Mouse (Mus musculus) kidney, adult 8-10 months (tissue): ENCODE data around the gene Syngr2.

Source experiments
- DNase-seq, 2 experiments: peaks; one replicate each; pipeline ENCODE4 v3.0.0; 2022

Gene Syngr2

DNA sequence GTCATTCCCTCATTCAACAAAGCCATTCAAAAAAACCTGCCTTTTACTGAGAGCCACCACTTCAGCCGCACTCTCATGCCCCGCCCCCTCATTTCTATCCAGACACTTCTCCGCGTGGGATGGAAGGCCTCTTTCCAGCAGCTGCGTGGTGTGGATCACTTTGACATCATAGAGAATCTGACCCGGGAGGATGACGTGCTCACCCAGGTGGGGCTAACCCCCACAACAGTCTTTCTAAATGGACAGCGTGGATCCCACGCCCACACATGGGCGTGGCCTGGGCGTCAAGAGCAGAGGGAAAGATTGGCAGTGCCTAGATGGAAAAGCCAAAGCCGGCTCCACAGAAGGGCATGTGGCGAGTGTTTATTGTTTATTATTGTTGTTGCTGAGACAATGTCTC, 26.8 kb downstream of the Syngr2 start:
- DNase-seq: peak in 1 of 2 experiments; percentile 58

GRCm38 (mm10) chr11:117838572-117838971, 29.1 kb downstream of the Syngr2 start:
- peak in 1 of 2 experiments; percentile 54 for DNase-seq

- DNase-seq: no peak
These were observed 29.6 kb downstream of the Syngr2 start for GRCm38 (mm10) chr11:117839021-117839420.

DNA sequence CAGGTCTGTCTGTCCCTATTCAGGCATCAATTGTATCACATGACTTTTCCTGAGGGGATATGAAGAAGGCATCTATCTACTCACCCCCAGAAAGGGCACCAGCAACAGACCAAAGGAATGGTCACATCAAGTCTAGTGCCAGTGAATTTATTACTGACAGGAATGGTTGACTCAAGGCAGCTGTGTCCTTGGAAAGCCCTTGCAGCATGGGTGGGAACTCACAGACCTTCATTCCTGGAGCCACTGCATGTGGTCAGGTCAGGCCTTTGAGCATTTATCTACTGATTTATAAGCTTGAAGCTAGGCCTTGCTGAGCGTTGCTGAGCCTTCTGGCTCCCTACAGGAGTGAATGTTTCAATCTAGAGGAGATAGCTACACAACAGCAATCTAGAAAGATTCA, 31.4 kb downstream of the Syngr2 start:
- DNase-seq: no peak

GRCm38 (mm10) chr11:117843434-117843833, 34.0 kb downstream of the Syngr2 start:
- no peak for DNase-seq

DNA sequence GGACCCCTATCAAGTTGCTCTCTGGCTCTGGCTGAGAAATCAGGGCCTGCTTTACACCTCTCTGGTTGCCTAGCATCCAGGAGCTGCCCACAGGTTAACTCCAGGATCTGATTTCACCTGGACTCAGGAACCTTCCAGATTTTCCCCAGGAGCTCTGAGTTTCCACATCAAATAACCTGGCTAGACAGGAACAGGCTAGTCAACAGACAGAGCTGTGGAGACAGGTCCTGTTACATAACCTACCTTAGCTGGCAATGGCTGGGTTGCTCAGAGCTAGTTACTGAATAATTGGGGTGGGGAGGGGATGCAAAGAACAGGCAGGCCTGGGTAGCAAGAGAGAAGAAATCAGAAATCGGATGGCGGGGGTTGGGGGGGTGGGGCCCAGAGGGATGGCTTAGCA, 35.5 kb downstream of the Syngr2 start:
- peak; percentile 69 to 89 for DNase-seq

- DNase-seq: no peak
These were observed 36.2 kb downstream of the Syngr2 start for GRCm38 (mm10) chr11:117845651-117846050.

DNA sequence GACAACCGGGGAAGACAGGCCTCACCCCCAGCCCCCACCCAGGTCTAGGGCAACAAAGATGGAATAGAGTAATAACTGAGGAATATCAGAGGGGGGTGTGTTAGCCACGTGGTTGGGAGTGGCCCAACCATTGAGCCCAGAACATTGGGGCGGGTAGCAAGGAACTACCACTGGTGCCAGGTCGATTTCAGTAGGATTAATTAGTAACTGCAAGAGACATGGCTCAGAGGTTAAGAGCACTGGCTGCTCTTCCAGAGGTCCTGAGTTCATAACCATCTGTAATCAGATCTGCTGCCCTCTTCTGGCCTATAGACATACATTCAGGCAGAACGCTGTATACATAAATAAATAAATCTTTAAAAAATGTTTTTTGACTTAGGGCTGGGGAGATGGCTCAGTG, 37.2 kb downstream of the Syngr2 start:
- peak; percentile 80 to 84 for DNase-seq

DNA sequence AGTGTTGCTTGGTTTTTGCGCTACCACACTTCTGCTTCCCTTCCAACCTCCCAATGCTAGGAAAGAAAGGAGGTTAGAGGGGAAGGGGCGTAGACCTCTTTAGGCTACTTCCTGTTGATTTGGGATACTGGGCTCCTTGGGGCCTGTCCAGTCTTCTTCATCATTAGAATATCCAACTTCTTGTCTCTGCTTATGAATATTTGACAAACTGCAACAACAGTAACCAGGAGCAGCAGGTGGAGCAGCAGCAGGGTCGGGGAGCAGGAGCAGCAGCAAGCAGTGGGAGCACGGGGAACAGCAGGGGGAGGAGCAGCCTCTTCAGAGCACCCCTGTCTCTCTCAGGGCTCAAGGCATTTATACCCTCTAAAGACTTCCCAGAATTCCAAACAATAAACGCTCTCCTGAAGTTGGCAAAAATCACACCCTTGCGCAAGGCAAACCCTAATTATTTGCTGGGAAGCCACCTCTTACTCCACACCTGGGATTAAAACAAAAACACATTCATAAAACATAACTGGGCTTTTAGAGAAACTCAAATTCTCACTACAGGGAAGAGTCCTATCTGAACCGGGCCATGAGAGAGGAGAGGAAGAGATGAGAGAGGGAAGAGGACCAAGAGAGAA, 38.2 kb downstream of the Syngr2 start:
- DNase-seq: no peak

DNA sequence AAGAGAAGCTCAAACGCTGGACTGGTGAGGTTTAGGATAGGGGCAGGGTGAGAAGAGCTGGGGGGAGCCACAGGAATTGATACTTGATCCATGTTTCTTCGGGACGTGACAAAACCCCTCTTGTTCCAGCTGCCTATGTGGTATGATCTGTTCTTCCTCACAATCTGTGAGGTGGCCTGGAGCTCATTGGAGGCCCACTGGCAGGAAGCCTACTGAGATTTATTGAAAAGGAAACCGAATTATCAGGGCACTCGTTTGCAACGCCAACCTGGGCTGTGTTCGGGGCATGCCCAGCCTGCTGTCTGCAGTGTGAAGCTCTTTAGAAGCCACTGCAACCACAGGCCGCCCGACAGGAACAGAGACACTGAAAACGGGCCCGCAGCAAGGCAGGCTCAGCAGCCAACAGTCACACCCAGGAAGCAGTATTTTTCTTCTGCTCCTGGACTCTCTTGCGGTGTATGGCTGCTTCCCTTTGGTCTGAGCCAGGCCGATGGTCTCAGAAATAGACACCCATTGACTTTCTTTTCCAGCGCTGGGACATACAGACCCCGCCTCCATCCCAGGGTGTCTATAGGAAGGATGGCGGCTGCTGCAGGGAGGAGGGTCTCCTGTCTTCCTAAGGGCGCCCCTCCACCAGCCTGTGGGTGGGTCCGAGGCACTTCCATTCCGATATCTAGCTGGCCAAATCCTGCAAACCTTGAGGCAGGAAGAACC, 39.0 kb downstream of the Syngr2 start:
- no peak for DNase-seq

- peak; percentile 96 for DNase-seq
These were observed 39.7 kb downstream of the Syngr2 start, which contains the start of gene Birc5 for GRCm38 (mm10) chr11:117848985-117849671. Birc5 (plus strand) TSS chr11:117849251.

DNA sequence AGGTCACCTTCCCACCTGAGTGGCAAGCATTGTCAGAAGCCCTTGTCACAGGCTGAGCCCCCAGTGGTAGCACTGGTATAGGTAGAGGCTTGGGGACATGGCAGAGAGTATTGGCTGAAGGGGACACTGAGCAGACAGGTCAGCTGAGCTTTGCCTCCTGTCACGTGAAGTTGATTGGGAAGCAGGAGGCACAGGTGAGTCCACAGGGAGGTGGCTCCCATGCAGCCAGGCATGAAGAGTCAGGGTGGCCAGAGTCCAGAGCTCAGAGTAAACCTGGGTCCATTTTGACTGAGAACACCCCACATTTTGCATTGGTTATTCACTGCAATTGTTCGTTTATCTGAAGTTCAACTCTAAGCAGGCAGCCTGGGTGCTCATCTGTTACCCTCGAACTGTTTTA, 43.4 kb downstream of the Syngr2 start:
- no peak for DNase-seq

- no peak for DNase-seq
These were observed 44.8 kb downstream of the Syngr2 start for GRCm38 (mm10) chr11:117854241-117854640.

DNA sequence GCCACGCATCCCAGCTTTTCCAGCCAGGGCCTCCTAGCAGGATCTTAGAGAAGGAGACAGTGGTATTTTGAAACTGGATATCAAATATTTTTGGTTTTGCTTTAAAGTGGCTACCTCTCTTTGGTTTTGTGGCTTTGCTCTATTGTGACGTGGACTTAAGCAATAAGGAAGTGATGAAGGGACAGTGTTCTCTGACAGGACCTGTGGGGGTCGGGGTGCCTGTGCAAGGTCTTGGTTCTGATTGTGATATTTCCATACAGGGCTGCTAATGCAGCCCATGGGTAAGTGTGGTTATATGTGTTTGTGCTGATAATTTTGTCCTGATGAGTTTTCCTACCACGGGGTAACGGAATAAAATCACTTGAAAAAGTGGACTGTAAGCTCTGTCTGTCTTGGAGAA, 45.9 kb downstream of the Syngr2 start:
- DNase-seq: no peak

DNA sequence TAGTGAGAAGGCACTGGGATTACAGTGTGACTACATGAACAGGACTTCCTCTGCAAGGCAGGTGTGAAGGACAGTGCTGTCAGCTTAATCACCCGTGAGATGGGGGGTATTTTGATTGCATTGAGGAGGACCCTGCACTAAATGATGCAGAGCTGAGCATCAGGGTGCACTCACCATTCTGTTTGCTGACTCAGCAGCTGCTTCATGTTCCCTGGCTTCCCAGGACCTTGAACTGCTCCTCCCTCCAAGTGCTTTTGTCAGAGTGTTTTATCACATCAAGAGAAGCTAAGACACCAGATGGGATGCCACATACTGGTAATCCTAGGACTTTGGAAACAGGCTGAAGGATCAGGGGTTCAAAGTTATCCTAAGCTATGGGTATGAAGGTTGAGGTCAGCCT, 46.5 kb downstream of the Syngr2 start:
- DNase-seq: no peak

DNA sequence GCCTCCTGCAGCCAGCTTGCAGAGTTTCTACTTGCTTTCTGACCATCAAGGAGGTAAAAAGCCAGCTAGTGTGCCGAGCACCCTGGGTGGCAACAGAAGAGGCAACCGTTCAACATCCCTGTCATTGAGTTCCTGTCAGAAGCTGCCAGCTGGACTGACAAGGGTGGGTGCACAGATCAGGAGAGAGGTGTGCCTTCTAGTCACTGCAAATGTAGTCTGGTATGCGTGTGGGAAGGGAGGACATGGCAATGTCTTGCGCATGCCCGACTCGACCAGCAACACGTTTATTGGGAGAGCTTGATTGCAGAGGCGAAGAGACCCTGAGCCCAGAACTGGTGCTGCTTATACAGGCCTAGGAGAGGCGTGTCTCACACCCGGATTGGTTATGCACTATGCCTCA, 48.0 kb downstream of the Syngr2 start:
- no peak for DNase-seq

DNA sequence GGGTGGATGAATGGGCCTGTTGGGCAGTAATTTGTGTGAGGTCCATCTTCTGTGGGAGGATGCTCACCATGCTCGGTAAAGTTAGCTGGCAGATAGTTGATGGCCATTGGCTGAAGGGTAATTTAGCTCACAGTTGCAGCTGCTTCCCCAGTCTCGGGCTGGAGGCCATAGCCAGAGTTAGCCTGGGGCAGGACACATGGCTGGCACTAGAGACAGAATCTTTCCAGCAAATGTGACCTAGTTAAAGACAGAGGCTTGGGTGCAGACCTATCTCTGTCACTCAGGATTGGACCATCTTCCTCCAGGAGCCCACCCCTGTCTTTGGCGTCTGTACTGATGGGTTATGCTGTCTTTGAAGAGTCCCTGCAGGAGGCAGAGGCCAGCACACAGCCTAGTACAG, 48.9 kb downstream of the Syngr2 start:
- DNase-seq: no peak

DNA sequence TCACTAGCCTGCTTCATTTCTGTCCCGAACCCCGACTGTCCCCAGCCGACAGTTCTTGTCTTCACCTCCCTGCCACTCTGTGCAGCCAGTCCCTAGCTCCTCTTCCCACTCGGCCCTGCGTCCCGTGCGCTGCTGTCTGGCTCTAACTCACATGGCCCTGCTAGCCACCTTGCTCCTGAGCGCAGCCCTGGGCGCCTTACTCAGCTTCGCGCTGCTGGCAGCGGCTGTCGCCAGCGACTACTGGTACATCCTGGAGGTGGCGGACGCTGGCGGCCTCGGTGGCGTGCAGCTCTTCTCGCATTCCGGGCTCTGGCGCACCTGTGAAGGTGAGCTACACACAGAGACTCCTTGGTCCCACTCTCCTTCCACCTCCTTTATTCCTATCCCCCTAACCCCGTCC, 51.1 kb downstream of the Syngr2 start, which contains the start of gene Tmem235:
TSS of gene Tmem235 (plus strand) at position 152 of the 400 bp plus-strand sequence.
- DNase-seq: no peak

DNA sequence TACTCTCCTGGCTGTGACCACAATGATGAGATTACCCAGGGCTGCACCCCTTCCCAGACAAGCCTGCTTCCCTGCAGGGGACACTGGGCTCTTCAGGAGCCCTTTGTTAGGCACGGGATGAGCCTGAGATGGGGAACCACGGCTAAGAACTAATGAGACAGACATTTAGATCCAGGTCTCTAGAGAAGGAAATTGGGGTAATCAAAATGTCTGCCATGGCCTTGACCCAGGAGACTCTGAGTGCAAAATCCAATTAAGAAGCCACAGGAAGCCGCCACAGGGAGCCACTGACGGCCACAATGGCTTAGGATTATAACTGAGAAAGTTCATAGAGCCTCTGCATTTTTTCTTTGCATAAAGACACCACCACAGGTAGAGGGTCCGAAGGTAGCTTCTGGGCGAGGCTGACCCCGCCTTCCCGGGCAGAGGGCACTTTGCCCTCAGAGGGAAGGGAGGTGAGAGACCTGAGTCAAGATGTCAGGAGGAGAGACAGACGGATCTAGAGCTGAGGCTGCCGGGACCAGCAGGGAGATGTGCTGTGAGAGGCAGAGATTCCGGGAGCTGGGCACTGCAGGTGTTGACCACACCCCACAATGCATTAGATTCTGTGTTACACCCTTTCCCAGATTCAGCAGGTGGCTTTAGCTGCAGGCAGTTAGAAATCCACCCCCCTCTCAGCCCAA, 53.8 kb downstream of the Syngr2 start:
- peak; percentile 66 to 68 for DNase-seq
